Mouse (Mus musculus): ENCODE data around the gene Cdkl1.

The Cdkl1 gene

DNA sequence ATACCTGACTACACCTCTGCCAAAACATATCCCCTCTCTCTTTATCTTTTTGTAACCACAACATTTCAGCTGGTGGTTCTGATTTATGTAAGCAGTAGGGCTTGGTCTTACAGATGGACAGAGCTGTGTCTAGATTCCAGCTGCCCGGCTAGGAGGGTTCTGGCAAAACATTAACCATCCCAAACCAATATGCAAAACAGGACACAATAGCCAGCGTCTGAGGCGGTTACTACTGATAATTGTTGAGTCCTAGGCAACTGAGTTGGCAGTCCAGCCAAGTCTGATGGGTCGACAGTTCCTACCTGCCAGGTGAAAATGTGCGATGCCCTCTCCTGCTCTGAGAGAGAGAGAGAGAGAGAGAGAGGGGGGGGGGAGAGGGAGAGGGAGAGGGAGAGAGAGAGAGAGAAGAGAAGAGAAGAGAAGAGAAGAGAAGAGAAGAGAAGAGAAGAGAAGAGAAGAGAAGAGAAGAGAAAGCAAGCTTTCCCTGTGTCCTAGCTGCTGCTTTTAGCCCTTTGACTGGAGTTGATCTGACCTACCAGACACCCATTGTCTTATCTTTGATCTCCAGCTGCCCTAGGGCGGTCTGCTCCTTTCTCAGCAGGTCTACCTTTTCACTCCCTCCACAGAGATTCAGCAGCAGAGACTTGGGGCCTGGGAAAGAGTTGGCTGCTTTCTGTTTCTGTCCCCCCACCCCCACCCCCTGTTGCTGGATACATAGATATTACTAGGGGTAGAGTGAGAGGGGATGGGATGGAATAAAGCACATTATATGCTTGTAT lies 7.6 kb downstream of the Cdkl1 start:
- no peak for DNase-seq (ENCODE audit: extremely low spot score)

- DNase-seq (ENCODE audit: extremely low spot score) = no peak
Observed at GRCm38 (mm10) chr12:69781935-69782650, 9.0 kb downstream of the Cdkl1 start.

DNA sequence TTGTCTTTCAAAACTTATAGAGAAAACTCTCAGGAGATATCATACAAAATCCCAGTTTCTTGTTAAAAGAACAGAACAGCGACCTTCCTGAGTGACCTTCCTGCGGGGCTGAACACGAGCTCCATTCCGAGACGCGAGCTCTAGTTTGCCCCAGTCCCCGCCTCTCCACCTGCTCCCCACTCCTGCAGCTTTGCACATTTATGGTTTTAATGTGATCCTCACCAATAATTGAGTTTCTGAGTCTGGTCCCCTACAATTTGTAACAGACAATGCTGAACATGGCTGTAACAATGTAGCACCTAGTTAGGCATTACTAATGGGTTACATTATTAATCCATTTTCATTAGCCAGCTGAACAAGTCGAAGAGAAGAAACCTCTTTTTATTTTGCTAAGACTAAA lies 9.6 kb downstream of the Cdkl1 start:
- DNase-seq (ENCODE audit: extremely low spot score) = no peak

GRCm38 (mm10) chr12:69777957-69778356 lies 13.1 kb downstream of the Cdkl1 start:
- no peak for DNase-seq (ENCODE audit: extremely low spot score)

DNA sequence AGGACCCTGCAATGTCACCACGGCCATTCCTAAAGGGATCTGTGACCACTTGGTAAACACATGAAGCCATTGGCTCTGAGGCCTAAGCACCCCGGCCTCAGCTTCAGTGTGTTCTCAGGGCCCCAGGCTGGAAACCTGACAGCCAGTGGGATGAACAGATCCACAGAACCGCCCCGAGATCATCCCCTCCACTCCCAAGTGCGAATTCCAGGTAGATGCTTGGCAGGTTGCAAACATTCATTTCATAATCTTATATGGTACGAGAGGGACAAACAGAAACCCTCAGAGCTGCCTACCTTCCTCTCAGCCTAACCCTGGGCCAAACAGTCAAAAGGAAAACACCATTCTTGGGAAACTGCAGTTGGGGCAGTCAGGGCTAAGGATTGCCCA lies 13.7 kb downstream of the Cdkl1 start:
- no peak for DNase-seq (ENCODE audit: extremely low spot score)

DNA sequence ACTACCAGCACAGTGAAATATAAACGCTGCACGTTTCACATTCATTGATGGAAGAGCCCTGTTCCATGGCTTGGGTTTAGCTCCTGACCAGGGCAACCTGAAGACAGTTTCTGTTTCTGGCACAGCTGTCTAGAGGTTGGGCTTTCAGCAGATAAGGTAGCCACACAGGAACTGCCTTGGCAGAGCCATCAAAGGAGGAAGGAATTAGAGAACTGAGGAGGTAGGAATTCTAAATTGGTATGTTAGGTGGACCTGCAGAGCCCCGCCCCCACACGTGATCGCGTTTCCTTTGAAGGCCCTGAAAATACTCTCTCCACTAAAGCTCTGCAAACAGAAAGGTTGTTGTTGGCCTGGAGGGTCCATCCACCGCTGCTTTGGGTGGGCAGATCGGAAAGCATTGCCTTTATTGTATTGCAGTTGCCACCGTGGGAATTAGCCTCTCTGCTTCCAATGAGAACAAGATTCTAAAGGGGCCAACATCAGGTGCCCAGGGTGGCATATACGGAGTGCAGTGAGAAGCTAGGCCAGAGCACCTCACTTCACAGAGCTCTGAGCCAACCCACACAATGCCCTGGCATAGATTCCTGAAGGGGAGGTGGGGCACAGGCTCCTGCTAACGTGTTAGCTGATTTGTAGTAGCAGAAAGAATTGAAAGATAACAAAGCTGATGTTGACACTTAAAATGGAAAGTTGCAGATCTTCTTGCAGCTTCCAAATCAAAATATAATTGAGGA lies 14.3 kb downstream of the Cdkl1 start:
- no peak for DNase-seq (ENCODE audit: extremely low spot score)

GRCm38 (mm10) chr12:69768841-69769240 lies 22.2 kb downstream of the Cdkl1 start:
- DNase-seq (ENCODE audit: extremely low spot score) = no peak

DNA sequence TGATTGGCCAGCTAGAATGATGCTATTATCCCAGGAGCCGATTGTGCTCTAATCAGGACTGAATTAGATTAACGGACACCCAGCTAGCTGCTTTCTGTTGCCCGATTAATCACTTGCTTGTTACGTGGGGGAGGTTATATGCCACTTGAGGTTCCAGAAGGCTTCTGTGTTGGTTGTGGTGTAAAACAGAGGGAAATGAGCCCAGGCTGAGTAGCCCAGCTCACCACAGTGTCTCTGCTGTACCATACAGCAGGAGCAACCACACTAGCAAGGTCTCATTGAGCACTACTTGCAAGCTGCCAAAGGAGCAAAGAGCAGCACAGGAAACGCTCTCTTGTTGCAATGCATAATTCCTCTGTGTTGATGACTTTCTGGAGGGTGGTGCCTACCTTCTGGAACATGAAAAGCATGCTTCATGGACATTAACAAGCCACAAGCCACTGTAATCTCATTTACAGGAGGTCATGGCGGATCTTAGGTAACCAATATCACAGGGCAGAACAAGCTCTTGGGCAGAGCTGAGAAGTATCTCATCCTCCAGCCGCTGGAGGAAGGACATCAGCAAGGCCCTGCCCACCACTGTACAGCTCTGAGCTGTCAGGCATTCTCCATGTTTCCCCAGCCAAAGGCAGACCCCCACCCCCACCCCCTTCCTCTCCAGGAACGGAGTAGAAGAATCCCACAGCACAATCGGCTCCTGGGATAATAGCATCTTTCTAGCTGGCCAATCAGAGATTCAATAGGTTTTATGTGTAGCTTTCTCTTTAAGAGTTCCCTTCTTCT lies 23.4 kb downstream of the Cdkl1 start:
- no peak for DNase-seq (ENCODE audit: extremely low spot score)

DNA sequence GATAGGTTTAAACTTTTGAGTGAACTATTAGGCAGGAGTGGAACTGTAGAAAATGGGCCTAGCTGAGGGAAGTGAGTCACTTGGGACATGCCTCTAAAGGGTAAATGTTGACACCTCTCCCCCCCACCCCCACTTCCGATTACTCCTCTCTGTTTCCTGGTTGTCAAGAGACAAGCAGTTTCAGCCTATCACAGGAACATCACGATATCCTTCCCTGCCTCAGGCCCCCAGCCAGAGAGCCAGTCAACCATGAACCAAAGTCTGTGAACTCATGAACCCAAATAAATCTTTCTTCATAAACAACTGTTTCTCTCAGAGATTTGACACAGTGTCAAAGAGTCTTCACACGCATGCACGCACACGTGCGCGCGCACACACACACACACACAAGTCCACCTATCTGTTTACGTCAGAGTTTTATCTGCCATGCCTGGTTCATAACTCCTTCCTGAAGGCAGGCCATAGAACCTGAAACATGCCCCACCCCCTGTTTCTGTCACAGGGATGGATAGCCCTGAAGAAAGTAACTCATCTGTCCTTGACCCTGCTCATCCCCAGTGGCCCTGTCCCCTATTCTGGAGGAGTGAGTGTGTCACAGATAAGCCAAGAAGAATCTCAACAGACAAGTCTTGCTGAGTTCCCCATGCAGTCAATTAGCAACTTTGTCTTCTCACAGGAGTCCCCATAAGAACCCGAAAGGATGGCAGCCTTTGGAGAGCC lies 24.7 kb downstream of the Cdkl1 start:
- DNase-seq (ENCODE audit: extremely low spot score) = no peak

DNA sequence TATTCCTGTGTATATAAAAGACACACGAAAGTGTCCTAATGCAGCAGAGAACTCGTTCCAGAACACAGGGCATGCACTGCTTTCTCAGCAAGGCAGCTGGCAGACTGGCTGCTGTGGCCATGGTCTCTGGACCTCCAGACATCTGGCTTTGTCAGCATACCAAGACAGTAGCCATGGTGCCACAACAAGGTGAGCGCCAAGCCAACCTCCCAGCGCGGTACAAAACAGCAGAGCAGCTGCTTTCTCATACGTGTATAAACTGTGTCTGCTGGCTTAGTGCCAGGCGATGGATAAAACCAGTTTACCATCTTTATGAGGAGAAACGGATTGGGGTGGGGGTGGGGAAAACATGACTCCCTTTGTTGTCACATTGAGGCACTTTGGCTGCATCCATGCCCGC lies 25.5 kb downstream of the Cdkl1 start:
- no peak for DNase-seq (ENCODE audit: extremely low spot score)

- DNase-seq (ENCODE audit: extremely low spot score) = no peak
Observed at GRCm38 (mm10) chr12:69761603-69762002, 29.5 kb downstream of the Cdkl1 start.

- no peak for DNase-seq (ENCODE audit: extremely low spot score)
Observed at GRCm38 (mm10) chr12:69760743-69761406, 30.2 kb downstream of the Cdkl1 start.

GRCm38 (mm10) chr12:69760014-69760413 lies 31.1 kb downstream of the Cdkl1 start:
- no peak for DNase-seq (ENCODE audit: extremely low spot score)

DNA sequence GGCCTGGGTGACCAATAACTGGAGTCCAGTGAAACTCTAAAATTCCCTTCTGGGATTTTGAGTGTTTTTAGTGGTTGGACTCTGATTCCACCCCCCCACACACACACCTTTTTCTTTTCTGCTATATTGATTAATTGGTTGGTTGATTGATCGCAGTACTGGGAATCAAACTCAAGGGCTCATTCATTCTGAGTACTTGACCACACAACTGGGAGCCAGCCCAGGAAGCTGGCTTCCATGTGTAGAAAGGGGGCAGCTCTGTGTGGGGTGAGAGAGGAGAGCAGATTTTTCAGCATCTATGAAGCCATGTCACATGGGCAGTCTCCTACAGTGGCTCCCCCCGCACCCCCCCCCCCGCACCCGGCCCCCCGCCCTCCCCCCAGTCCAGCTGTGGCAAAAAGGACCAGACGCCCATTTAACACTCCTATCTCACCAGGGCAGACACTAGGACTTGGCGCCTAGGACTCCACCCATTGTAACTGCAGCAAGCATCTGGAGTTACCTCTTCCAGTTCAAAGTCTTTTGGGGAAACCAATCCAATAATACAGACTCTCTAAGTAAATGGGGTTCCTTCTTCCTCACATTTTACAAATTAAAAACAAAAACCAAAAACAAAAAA lies 31.7 kb downstream of the Cdkl1 start:
- peak; percentile 25 for DNase-seq (ENCODE audit: extremely low spot score)

DNA sequence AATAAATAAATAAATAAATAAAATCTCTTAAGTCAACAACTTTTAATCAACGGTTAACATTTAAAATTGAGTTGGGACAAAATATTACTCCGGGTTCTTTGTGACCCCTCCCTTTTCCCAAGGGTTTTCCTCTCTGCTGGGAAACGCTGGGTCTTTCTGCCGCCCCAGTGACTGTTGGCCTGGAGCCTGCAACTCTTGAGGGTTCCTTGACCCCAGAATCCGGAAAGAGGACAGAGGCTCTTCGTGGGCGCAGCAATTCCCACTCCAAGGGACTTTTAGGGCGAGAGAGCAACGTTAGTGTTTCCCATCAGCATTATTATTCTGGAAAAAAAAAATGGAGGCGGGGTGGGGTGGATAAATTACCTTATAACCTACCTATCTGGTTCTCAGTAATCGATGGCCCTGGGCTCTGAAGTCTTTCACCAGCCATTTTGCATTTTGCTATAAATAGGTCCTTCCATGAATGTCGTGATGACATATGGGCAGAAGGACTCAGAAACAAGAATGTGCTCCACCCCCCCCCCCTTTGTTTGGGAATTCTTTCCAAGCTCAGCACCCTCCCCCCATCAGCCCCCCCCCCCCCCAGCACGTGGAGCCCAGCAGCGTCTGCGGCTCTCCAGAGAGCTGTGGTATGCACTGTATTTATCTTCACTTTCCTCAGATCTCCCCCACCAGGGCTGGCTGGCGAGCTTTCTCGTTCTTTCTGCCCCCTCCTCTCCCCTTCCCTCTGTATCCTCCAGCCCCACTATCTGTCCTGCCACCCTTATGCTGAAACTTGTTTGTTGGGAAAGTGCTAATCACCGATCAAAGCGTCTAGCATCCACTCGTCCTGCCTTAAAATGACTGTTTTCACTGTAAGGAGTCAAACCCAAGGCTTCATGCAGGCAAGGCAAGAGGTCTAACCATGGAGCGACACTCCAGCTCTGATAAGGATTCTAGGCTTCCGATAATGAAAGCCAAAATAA lies 32.6 kb downstream of the Cdkl1 start:
- DNase-seq (ENCODE audit: extremely low spot score) = peak; percentile 66

GRCm38 (mm10) chr12:69757418-69758141 lies 33.5 kb downstream of the Cdkl1 start:
- peak; percentile 82 for DNase-seq (ENCODE audit: extremely low spot score)

- no peak for DNase-seq (ENCODE audit: extremely low spot score)
Observed at GRCm38 (mm10) chr12:69756015-69756414, 35.1 kb downstream of the Cdkl1 start.

DNA sequence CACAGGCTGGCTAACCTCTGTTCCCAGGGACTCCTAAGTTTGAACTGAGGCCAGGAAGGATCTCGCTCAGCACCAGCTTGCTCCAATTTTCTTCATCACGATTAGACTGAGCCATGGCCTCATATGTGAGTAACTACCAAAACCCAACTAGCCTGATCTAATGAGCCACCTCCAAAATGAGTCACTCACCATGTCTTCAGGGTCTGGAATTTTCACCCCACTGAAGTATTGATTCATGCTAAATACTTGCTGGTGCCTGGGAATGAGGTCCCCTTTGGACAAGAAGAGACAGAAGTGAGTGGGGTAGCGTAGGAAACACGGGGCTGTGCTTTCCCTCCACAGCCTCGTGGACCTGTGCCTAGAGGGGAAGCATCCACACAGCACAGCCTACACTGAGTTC lies 37.1 kb downstream of the Cdkl1 start:
- no peak for DNase-seq (ENCODE audit: extremely low spot score)
